Mouse (Mus musculus): Measurements from ENCODE around the gene Gnao1.

Gnao1 gene

DNA sequence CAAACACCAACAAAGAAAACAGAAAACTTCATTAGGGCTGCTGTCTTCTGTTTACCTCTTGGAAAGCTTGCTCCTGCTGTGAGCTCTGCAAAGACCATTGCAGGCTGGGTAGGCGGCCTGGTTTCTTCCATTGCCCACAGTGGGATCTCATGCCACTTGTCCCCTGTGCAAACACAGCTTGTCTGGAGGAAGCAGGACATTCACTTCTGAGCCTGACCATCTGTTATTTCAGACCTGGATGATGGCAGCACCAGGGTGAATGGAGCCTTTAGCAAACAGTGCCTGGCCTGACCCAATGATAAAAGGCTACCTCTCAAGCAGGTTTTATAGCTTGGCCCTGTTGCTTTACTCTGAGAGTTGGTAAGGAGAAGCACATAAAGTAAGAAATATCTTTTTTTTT lies 35.4 kb downstream of the Gnao1 start:
- DNase-seq (ENCODE audit: low spot score): no peak

DNA sequence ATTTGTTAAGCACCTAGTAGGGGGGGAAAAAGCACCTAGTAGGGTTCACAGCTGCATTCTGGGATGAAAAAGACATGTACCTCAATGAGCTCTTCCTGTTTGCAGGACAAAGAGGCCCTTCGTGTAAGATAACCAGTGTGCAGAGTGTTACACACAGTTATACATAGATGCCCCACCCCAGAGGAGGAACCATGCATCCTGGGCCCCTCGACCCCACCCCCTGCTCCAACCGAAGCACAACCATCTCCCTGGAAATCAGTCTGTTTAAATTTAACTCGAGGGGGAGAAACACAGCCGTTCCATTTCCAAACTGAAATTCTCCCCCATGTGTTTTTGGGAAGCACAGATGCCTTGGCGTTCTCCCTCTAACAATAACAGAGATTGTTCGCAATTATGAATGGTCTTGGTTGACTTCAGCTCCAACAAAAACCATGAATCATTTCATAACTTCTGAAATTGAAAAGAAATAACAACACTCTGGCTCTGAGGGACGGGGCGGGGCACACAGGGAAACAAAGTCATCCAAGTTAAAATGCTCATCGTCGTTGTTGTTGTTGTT lies 42.4 kb downstream of the Gnao1 start:
- peak; percentile 37 for DNase-seq (ENCODE audit: low spot score)

DNA sequence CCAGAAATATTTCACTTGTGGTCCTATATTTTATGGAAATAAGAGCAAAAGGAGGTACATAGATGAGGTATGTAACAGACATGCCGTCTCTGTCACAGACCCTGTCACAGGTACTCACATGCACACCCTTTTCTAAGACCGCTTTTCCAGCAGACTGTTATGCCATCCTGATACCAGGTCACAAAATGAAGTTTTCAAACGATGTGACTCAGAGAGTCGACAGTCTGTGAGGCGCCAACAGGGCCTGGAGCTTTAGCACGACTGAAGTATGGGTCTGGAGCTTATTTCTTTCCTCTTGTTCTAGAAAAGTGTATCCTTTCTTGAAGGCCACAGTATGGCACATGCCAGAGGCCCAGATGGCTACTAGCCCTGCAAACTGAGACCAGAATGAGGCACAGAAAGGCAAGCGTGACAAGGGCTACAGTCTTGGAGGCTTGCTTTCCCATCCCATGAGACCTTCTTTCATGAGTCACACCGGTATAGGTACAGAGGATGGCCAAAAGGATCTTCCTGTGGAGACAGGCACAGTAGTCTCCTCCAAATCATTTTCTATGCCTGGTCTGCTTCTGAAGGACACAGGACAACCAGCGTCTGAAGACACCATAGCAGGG lies 43.2 kb downstream of the Gnao1 start:
- DNase-seq (ENCODE audit: low spot score): no peak

DNA sequence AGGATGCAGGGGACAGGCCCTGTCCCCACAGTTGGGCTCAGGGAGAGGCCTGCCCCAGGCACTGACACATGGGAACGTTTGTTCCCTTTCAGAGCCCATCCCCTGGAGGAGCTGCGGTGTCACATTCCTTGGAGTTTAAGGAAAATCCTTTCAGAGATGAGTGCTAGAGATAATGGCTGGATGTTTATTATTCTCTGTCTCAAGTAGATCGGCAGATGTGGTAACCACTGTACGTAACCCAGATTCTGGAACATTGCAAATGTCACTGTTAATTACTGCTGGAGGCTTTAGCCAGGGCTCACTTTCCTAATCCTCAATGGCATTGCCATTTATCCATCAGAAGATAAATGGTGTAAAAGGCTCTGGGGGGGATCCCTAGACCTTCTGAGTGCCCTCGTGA lies 44.9 kb downstream of the Gnao1 start:
- no peak for DNase-seq (ENCODE audit: low spot score)

DNA sequence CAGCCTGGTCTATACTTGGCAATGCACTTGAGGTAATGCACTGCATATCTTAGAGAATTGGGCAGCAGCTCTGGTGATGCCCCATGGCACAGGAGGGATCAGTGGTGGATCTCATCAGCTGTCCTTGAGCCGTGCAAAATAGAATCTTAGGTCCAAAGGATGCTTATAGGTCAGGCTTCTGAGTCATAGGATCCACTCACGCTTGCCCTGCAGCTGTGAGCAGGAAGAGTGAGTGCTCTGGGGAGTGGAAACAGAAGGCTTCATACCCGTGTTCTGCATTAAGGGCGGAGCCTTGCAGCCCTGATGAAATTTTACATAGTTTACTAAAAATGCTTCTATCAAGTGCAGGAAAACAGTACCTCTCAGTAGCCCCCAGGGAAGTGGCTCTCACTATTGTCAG lies 45.5 kb downstream of the Gnao1 start:
- no peak for DNase-seq (ENCODE audit: low spot score)

DNA sequence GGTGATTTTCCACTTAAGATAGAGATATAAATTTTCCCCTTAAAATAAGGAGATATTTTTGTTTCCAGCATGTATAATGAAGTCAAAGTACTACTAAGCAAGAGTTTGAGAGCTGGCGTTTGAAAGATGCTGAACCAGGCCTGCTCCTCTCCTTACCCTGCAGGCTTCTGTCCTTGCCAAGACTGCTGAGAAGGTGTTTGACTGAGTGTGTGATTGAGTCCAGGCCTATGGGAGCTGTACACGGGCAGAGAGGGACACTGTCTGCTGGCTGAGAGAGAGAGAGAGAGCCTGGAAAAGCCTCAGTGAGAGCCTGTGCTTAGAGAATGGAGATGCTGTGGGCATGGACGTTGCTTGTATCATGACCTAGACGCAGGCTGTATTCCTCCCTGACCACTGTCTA lies 47.4 kb downstream of the Gnao1 start:
- DNase-seq (ENCODE audit: low spot score): no peak

DNA sequence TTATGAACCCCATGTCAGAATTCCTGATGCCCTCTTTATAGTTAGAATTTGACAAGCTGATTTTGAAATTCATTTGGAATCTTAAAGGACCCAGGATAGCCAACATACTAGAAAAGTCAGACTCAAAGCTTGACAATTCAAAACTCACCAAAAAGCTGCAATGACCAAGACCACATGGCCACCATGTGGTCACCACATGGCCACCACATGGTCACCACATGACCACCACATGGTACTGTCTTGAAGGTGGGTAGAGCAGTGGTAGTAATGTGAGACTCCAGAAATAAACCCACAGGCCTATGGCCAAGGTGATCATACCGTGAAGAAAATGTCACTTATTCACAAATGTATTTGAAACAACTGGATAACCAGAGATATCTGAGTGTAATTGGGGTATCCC lies 48.5 kb downstream of the Gnao1 start:
- DNase-seq (ENCODE audit: low spot score): no peak

DNA sequence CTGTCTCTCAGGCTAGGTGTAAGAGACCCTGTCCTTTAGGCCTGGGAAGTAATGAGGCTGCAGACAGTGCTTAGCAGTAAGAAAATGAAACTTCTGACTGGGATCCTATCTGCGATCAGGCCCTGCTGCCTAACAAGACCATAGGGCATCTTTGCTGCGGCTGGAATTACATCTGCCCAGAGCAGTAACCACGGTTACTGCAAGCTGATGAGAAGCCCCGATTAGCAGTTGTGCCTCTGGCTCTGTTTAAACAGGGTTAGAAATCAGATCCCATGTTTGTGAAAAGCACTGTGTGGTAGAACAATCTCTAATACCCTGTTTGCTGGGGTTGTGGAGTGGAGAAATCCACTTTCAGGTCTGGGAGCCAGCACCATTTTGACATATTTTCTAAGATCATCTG lies 50.3 kb downstream of the Gnao1 start:
- no peak for DNase-seq (ENCODE audit: low spot score)

DNA sequence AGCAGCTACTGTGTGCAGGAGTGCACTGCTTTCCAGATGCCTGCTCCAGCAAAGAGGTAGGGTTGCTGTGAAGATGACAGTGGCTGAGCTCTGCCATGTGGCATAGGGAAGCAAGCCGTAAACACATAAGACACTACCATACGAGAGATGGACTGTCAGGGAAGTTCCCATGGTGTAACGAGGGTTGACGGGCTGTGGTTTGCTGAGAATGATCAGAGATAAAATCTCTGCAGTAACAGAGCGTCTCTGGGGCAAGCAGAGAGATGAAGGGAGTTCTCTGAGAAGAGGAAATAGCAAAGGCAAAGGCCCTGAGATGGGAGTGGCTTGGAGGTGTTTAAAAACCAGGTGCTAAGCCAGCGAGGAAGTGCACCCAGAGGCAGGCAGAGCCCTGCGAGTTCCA lies 54.3 kb downstream of the Gnao1 start:
- DNase-seq (ENCODE audit: low spot score): no peak

DNA sequence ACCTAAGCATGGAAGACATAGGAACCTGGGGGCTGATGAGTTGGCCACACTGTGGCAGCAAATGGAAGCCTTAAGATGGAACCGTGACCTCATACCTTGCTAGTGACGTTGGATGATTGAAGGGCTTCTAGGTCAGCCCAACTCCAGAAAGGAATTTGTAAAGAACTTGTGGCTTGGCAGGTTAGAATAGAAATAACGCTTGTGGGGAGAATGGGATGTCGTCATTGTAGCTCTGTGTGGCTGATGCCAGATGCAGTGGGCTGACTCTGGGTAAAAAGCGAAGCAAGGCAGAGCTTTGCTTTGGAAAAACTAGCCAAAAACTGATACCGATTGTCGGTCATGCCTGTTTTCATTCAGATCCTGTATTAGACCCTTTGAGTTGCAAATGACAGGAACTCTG lies 56.5 kb downstream of the Gnao1 start:
- no peak for DNase-seq (ENCODE audit: low spot score)

DNA sequence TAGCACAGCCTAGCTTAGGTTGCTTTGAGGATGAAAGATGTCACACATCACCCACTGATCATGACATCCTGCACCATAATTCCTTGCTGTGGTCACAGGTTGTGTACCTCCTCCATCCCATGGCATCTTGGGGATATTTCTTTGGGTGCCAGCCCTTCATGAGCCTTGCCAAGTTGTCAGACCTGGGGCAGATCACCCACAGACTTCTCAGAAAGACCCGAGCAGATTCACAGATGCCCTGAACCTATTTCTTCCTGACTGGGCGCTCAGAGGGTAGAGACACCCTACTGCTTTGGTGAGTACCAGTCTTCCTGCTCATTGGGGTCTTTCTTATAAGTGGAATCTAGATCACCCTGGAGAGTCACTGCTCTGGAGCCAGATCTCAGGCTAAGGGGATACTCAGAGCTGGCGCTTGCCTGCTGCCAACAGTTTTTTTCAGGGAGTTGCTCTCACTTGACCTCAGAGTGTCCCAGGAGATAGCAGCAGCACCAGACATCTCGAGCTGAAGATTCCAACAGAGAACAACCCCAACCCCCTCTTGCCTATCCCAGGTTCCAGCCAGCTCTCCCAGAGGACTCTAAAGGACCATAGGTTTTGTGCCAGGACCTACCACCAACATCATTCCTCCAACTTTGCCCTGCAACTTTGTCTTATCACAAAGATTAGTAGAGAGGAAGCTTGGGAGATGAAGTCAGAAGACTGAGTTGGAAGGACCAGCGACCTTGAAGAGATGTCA lies 58.9 kb downstream of the Gnao1 start:
- DNase-seq (ENCODE audit: low spot score): no peak

DNA sequence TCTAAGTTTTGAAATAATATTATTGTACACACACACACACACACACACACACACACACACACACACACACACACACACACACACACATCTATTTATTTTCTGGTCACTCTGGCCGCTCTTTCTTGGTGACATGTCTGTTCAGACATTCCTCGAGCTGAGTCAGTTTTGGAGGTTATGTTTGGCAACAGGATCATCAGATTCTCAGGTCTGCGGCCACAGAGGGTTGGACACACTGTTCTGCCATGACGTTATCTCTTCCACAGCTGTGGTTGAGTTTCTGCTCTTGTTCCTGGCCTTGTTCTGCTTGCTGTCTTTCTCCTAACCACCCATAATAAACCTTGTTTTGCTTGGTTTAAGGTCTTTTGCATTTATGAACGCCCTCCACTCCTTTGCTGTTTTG lies 61.5 kb downstream of the Gnao1 start:
- no peak for DNase-seq (ENCODE audit: low spot score)

DNA sequence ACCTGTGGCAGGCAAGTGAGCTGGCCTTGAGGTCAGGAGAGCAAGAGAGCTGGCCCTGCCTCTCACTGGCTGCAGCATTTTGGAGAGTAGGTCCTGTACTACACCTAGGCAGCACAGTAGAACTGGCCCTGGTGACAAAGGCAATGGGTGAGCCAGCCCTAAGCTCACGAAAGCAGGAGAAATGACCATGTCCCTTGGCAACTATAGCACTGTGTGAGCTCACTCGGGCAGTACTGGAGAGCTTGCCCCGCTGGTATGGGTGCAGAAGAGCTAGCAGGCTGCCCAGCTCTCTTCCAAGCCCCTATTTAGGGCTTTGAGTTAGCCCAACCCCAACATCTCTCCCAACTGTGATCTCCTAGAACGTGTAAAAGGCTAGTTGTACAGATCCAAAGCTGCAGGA lies 68.6 kb downstream of the Gnao1 start:
- DNase-seq (ENCODE audit: low spot score): no peak

DNA sequence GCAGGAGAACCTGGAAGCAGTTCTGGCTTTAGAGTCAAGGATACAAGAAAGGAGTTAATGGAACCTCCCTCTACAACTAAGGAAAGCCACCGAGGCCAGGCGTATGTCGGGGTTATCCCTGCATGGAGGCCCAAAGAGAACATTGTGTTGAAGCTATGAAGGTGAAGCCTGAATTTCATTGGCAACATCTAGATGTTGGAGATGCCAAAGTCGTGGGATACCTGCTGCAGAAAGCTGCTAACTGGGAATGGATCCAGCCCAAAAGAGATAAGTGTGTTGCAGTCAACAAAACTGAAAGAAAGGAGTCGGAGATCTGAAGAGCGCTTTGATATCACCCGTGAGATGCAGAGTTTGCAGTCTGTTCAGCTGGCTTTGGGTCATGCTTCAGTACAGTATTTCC lies 70.2 kb downstream of the Gnao1 start:
- no peak for DNase-seq (ENCODE audit: low spot score)

DNA sequence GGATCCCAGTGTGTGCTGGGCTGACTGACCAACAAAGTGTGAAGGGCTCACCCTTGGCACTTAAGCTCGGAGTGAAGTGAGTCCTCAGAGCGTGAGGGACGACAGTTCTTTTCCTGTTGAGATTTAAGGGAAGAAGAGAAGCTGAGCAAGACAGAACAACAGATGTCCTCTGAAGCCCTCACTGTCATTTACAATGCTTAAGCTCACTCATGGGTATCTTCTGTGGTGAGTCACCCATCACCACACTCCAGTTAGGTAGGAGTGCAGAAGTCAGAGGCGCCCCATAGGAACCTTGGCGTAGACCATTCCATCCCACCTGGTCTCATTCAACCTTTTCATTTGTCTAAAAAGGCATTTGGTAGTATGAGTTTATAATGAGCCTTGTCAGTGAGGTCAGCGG lies 71.6 kb downstream of the Gnao1 start:
- DNase-seq (ENCODE audit: low spot score): no peak

DNA sequence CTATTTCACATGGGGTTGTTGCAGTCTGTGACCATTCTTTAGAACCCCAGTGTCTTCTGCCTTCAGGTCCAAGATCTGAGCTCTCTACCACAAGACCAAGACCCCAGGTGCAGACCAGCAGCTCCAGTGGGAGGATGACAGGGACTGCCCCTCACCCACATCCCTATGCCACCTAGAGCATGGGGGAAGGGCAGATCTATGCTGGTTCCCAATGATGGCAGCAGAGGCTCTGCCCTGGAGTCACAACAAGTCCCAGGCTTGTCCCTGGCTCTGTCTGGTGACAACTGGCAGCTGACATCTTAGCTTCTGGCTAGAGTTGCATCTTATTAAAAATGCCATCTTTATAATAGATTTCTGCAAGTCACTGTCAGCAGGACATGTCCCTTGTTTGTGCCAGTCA lies 73.5 kb downstream of the Gnao1 start:
- DNase-seq (ENCODE audit: low spot score): no peak

DNA sequence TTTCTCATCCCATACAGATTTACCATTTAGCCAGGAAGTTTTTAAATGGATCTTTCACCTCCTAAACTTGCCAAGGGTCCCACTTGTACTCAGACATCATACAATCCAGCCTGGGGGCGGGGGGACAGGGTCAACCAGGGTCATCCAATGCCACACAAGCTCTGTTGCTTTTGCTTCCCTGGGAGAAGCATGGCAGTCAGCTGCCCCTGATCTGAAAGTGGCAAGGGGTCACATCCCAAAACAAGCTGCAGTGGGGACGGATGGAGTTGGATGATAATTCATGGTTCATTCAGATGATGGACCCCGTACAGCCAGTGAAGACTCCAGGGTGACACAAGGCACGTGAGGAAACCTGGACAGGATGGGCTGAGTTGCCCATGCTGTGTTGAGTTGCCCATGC lies 74.0 kb downstream of the Gnao1 start:
- DNase-seq (ENCODE audit: low spot score): no peak

DNA sequence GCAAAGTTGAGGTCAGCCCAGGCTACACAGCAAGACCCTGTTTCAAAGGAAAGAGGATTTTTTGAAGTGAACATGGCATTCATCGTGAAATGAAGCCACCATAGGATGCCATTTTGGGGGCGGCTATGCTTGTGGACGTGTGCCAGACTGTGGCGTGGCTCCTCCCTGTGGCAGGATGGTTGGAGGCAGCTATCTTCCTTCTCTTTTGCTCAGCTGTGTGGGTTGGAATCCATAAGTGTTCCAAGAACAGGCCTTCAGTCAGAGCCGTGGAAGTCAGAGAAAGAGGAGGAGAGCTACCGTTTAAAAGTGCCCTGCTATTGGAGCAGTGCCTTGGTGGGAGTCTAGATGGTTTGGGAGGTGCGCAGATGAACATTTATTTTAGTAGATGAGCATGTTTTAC lies 74.5 kb downstream of the Gnao1 start:
- DNase-seq (ENCODE audit: low spot score): no peak

DNA sequence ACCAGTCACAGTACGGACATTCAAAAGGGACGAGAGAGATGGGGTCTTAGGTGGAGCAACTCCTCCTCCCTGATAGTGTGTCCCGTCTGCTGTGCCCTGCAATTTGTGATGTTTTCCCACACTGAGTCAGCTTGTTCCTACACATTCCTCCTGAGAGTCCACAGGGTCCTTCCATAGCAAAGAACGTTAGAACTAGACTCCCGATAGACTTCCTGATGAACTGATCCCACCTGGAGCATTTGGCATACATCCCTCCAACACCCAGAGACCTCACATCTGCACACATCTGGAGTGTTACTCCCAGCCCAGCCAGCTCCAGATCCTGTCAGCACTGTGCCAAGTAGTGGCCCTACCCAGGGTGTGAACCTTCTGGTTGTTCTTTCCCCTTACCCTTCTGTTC lies 76.4 kb downstream of the Gnao1 start:
- no peak for DNase-seq (ENCODE audit: low spot score)

DNA sequence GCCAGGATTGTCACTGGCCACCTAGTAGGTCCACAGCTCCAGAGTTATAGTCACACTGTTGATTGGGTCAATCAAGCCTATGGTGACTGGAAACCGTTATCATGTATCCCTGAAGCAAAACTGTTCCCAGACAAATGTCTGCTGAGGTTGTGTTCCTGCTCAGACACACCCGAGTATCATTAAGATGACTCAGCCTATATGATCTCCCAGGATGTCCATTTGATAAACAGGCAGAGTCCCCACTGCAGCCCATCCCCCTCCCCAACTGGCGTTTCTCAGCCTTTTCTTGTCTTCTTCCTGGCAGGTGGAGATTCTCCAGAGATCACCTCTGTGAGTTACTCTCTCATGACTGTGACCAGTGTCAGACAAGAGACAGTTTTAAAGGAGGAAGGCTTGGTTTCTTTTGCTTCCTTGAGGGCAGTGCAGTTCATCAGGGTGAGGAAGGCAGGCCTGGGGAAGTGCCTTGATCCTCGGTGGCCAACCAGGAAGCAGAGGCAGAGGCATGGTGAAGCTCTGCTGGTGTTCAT lies 78.4 kb downstream of the Gnao1 start:
- DNase-seq (ENCODE audit: low spot score): no peak

DNA sequence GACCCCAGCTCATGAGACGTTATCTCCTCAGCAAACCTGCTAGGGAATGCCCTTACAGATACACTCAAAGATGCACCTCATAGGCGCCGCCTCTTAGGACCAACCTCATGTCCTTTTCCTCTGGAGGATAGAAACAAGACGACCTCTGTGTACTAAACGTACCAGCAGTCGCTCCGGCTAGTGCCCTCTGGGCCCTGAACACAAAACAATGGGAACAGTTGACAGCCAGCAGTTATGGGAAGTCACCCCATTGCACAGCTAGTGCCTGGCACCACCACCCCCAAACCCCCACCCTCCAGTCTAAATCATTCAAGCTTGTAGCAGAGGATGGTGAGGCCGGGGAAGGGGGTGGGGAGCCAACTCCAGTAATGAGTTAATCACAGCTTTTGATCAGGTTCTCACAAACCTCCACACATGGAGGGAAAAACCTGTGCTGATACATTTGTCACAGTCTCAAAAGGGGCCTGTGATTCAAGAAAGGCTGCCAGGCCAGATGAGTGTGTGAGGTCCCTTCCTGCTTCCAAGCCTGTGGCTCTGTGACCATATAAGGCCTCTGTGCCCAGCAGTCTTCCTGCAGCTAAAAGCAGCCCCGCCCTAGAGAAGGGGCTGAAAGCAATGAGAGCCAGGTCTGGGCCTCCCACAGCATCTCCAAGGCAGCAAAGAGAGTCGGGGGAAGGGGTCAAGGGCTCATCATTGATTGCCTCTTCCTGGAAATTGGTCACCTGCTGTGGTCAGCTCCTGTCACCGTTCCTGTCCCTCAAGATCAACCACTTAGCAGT lies 79.1 kb downstream of the Gnao1 start:
- no peak for DNase-seq (ENCODE audit: low spot score)

DNA sequence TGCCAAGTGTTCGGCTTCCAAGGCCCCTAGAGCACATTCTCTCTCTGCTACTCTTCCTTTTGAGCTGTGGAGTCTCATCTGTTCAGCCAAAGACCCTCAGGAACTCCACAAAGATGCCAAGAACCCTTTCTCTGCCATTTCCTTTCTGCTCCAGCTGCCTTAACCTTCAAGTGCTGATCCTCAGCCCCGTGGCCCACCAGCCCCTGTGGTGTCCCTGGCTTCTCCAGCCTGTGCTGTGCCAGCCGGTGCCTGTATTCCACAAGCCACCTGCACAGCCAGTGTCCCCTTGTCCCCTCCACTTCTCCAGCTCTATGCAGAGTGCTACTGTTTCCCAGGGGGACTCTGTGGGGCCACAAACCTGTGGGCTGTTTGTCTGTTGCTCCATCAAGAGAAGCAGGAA lies 83.8 kb downstream of the Gnao1 start:
- DNase-seq (ENCODE audit: low spot score): no peak
